Mouse (Mus musculus) heart, embryonic 15.5 days (tissue): ENCODE measurements around the gene B9d1. TPM values are rescaled to one million over a fixed set of nuclear protein-coding genes. Genes with fewer than 3 reads are reported as not detected.

Source experiments
- ATAC-seq: fragments of 200-750 bp; cut with Nextera tagmentation; replicated peaks from 2 replicates; pipeline ENCODE4 v1.8.0; 2017; ENCODE audit warnings: low read depth, moderate TSS enrichment; ENCODE audit not compliant: insufficient number of reproducible peaks, insufficient read depth, low FRiP score
- H3K27ac ChIP-seq: fragments of 300-500 bp; sonication (generic); 2 replicates; pipeline ENCODE4 v1.5.1; 2015; ENCODE audit warnings: mild to moderate bottlenecking, inconsistent platforms
- H3K27me3 ChIP-seq: fragments of 300-500 bp; sonication (generic); 2 replicates; pipeline ENCODE4 v1.6.1; 2015; ENCODE audit warnings: inconsistent platforms
- H3K36me3 ChIP-seq: fragments of 300-500 bp; sonication (generic); 2 replicates; pipeline ENCODE4 v1.6.1; 2015; ENCODE audit warnings: mild to moderate bottlenecking, inconsistent platforms
- H3K4me1 ChIP-seq: fragments of 300-500 bp; sonication (generic); replicated peaks from 2 replicates; pipeline ENCODE4 v1.6.1; 2015; ENCODE audit warnings: inconsistent platforms
- H3K4me2 ChIP-seq: fragments of 300-500 bp; sonication (generic); 2 replicates; pipeline ENCODE4 v1.6.1; 2015; ENCODE audit warnings: inconsistent platforms, mild to moderate bottlenecking, moderate library complexity
- H3K4me3 ChIP-seq: fragments of 300-500 bp; sonication (generic); 2 replicates; pipeline ENCODE4 v1.5.1; 2015; ENCODE audit warnings: mild to moderate bottlenecking, inconsistent platforms
- H3K9ac ChIP-seq: fragments of 300-500 bp; sonication (generic); 2 replicates; pipeline ENCODE4 v1.6.1; 2015; ENCODE audit warnings: mild to moderate bottlenecking, inconsistent platforms
- H3K9me3 ChIP-seq: fragments of 300-500 bp; sonication (generic); replicated peaks from 2 replicates; pipeline ENCODE4 v1.6.1; 2016; ENCODE audit warnings: inconsistent platforms
- WGBS: fragments of 180-500 bp; shearing (Covaris S2); methylation state at CpG from one replicate; pipeline ENCODE4 v1.1.7; 2015; ENCODE audit warnings: mixed read lengths; 5-methylcytosine and 5-hydroxymethylcytosine counted together
- polyA plus RNA-seq: library from polyadenylated mRNA; unstranded; fragments of >200 nt; fragmentation: Nextera tagmentation; extraction: Ambion mirVana; gene quantifications from 2 replicates; pipeline ENCODE4 v1.2.1, GENCODE M21; 2015

The B9d1 gene
- polyA plus RNA-seq, result 11.1 and 15.8 TPM in 2 replicates

GRCm38 (mm10) chr11:61504713-61505257, at the start of gene B9d1:
TSS of gene B9d1 (plus strand) at chr11:61505144.
- under 1% methylated on average over 39 of the region's 39 CpGs for WGBS
- peak within 1 kb of the TSS; percentile 74 for H3K27ac ChIP-seq

GRCm38 (mm10) chr11:61464071-61464470, 40.9 kb upstream of the B9d1 start:
- H3K4me2 ChIP-seq, result no peak overlapping the region
- no peaks in the 10 kb centered on the region for H3K4me1 ChIP-seq
- WGBS, result 45% methylated on average over 2 of the region's 2 CpGs
- no peaks in the 10 kb centered on the region for H3K36me3 ChIP-seq
- no peak overlapping the region for H3K9ac ChIP-seq
- ATAC-seq, result no peak
- H3K27me3 ChIP-seq, result no peaks in the 10 kb centered on the region
- H3K9me3 ChIP-seq, result no peaks in the 10 kb centered on the region
- H3K4me3 ChIP-seq, result no peak overlapping the region
- H3K27ac ChIP-seq, result no peak overlapping the region

More at GRCm38 (mm10) chr11:61504713-61505257, at the start of gene B9d1:
- Histone ChIP-seq H3K9me3 (no peaks in the 10 kb centered on the region), H3K4me3 (peak within 1 kb of the TSS; percentile 66), H3K4me2 (peak within 1 kb of the TSS; percentile 78), H3K36me3 (no peaks in the 10 kb centered on the region), H3K9ac (peak within 1 kb of the TSS; percentile 71), H3K4me1 (peaks cover 11% of the 10 kb centered on the region), H3K27me3 (no peaks in the 10 kb centered on the region)
- peak; percentile 83 for ATAC-seq

- ATAC-seq, result no peak
- no peak overlapping the region for H3K27ac ChIP-seq
- H3K9ac ChIP-seq, result no peak overlapping the region
- no peak overlapping the region for H3K4me2 ChIP-seq
- no peaks in the 10 kb centered on the region for H3K4me1 ChIP-seq
- no peaks in the 10 kb centered on the region for H3K27me3 ChIP-seq
- 47% methylated on average over 4 of the region's 4 CpGs for WGBS
- H3K4me3 ChIP-seq, result no peak overlapping the region
- no peaks in the 10 kb centered on the region for H3K36me3 ChIP-seq
- H3K9me3 ChIP-seq, result no peaks in the 10 kb centered on the region
Measured at GRCm38 (mm10) chr11:61465422-61465821, 39.5 kb upstream of the B9d1 start.

GRCm38 (mm10) chr11:61468534-61468933, 36.4 kb upstream of the B9d1 start:
- H3K4me1 ChIP-seq, result no peaks in the 10 kb centered on the region
- H3K9me3 ChIP-seq, result no peaks in the 10 kb centered on the region
- H3K36me3 ChIP-seq, result no peaks in the 10 kb centered on the region
- no peak overlapping the region for H3K4me2 ChIP-seq
- H3K27ac ChIP-seq, result no peak overlapping the region
- H3K9ac ChIP-seq, result no peak overlapping the region
- 74% methylated on average over 4 of the region's 4 CpGs for WGBS
- no peak overlapping the region for H3K4me3 ChIP-seq
- H3K27me3 ChIP-seq, result no peaks in the 10 kb centered on the region
- 0 out of 2 replicates have a peak, but pooled peaks have one; percentile 14 for ATAC-seq

GRCm38 (mm10) chr11:61469317-61469917, 35.5 kb upstream of the B9d1 start:
- H3K27ac ChIP-seq, result no peak overlapping the region
- 56% methylated on average over 7 of the region's 7 CpGs for WGBS

GRCm38 (mm10) chr11:61470880-61471279, 34.1 kb upstream of the B9d1 start:
- Histone ChIP-seq H3K9me3 (no peaks in the 10 kb centered on the region), H3K4me1 (no peaks in the 10 kb centered on the region), H3K9ac (no peak overlapping the region), H3K36me3 (no peaks in the 10 kb centered on the region), H3K4me2 (no peak overlapping the region), H3K4me3 (no peak overlapping the region), H3K27ac (no peak overlapping the region), H3K27me3 (no peaks in the 10 kb centered on the region)
- ATAC-seq, result no peak

More at GRCm38 (mm10) chr11:61469317-61469917, 35.5 kb upstream of the B9d1 start:
- H3K4me2 ChIP-seq, result no peak overlapping the region
- H3K9me3 ChIP-seq, result no peaks in the 10 kb centered on the region
- H3K4me3 ChIP-seq, result no peak overlapping the region
- H3K9ac ChIP-seq, result no peak overlapping the region
- H3K36me3 ChIP-seq, result no peaks in the 10 kb centered on the region
- H3K27me3 ChIP-seq, result no peaks in the 10 kb centered on the region
- no peaks in the 10 kb centered on the region for H3K4me1 ChIP-seq
- ATAC-seq, result no peak

- Histone ChIP-seq H3K27me3 (no peaks in the 10 kb centered on the region; the same call in 1 of the 2 replicates), H3K36me3 (no peaks in the 10 kb centered on the region), H3K9ac (no peak overlapping the region), H3K9me3 (no peaks in the 10 kb centered on the region), H3K27ac (no peak overlapping the region), H3K4me2 (no peak overlapping the region), H3K4me3 (no peak overlapping the region), H3K4me1 (no peaks in the 10 kb centered on the region)
- ATAC-seq, result no peak
- WGBS, result 62% methylated on average over 4 of the region's 4 CpGs
Measured at GRCm38 (mm10) chr11:61473630-61474029, 31.3 kb upstream of the B9d1 start.

GRCm38 (mm10) chr11:61476786-61477382, 28.1 kb upstream of the B9d1 start:
- no peak overlapping the region for H3K4me3 ChIP-seq
- no peak overlapping the region for H3K27ac ChIP-seq
- no peak for ATAC-seq

GRCm38 (mm10) chr11:61477566-61478508, 27.1 kb upstream of the B9d1 start:
- 69% methylated on average over 17 of the region's 17 CpGs for WGBS

More at GRCm38 (mm10) chr11:61476786-61477382, 28.1 kb upstream of the B9d1 start:
- no peaks in the 10 kb centered on the region; the same call in 1 of the 2 replicates for H3K4me1 ChIP-seq
- H3K4me2 ChIP-seq, result 0 out of 2 replicates have a peak overlapping the region, but pooled peaks have one; percentile 0
- no peak overlapping the region for H3K9ac ChIP-seq
- H3K36me3 ChIP-seq, result no peaks in the 10 kb centered on the region
- no peaks in the 10 kb centered on the region; the same call in 1 of the 2 replicates for H3K27me3 ChIP-seq
- whole genome bisulfite sequencing, result 60% methylated on average over 12 of the region's 12 CpGs
- H3K9me3 ChIP-seq, result no peaks in the 10 kb centered on the region

GRCm38 (mm10) chr11:61478788-61479187, 26.2 kb upstream of the B9d1 start:
- H3K4me2 ChIP-seq, result no peak overlapping the region
- no peaks in the 10 kb centered on the region; the same call in 1 of the 2 replicates for H3K4me1 ChIP-seq
- H3K27ac ChIP-seq, result no peak overlapping the region
- H3K27me3 ChIP-seq, result no peaks in the 10 kb centered on the region; the same call in 1 of the 2 replicates
- no peak overlapping the region for H3K4me3 ChIP-seq
- no peaks in the 10 kb centered on the region for H3K9me3 ChIP-seq
- H3K9ac ChIP-seq, result no peak overlapping the region
- no peaks in the 10 kb centered on the region for H3K36me3 ChIP-seq
- ATAC-seq, result no peak
- WGBS, result 83% methylated on average over 4 of the region's 4 CpGs

More at GRCm38 (mm10) chr11:61477566-61478508, 27.1 kb upstream of the B9d1 start:
- Histone ChIP-seq H3K36me3 (no peaks in the 10 kb centered on the region), H3K4me3 (no peak overlapping the region), H3K9ac (no peak overlapping the region), H3K27ac (no peak overlapping the region), H3K4me1 (no peaks in the 10 kb centered on the region; the same call in 1 of the 2 replicates), H3K4me2 (no peak overlapping the region), H3K9me3 (no peaks in the 10 kb centered on the region), H3K27me3 (no peaks in the 10 kb centered on the region; the same call in 1 of the 2 replicates)
- ATAC-seq, result no peak
